In the genomic region with DNA sequence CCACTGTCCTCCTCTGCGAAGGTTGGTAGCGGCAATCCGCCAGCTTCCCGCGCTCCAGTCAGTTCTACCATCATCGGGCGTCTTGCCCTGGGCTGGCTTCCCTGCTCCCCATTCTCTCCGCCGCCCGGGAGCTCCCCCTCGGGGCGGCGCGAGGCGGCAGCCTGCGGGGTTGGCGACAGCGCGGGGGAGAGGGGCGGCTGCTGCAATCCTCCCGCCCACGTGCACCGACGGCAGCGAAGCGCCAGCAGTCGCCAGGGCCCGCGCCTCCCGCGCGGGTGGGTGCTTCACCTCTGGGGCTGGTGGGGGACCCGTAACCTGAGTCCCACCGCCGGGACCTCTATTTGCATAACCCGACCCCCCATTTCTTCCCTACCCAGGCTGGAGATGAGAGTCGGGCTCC, we compare ENCODE assay signal across 8 mouse cellular contexts. TPM values are rescaled to one million over a fixed set of nuclear protein-coding genes. Genes with fewer than 3 reads are reported as not detected.
DNase-seq lines count a peak whose midpoint lies in the region; ATAC-seq lines count a peak whose summit lies in the region.

A gene (plus strand): TSS at position 220 of the 400 bp plus-strand sequence.

- no peak within 1 kb of the TSS for H3K27ac ChIP-seq in heart, embryonic 13.5 days (replicated peaks)
- H3K27ac ChIP-seq in limb, embryonic 12.5 days: no peak within 1 kb of the TSS

- H3K36me3 ChIP-seq in heart, embryonic 13.5 days: no peaks in the 10 kb centered on the region
- no peaks in the 10 kb centered on the region for H3K36me3 ChIP-seq in limb, embryonic 12.5 days

- no peak for ATAC-seq in heart, embryonic 13.5 days (ENCODE audit: extremely low read depth, insufficient number of reproducible peaks, low FRiP score, low TSS enrichment)
- no peak for ATAC-seq in limb, embryonic 12.5 days (ENCODE audit: insufficient number of reproducible peaks, insufficient read depth, low FRiP score, low TSS enrichment, low read depth)
- ATAC-seq in erythroid progenitor cell, adult 5-6 weeks (replicated peaks; ENCODE audit: low FRiP score, poor library complexity, severe bottlenecking): no peak

- WGBS in heart, embryonic 13.5 days: under 1% methylated on average over 34 of the region's 37 CpGs
- 2% methylated on average over 35 of the region's 37 CpGs for whole genome bisulfite sequencing in limb, embryonic 12.5 days

- H3K4me1 ChIP-seq in heart, embryonic 13.5 days: peaks cover 37% of the 10 kb centered on the region
- peaks cover 33% of the 10 kb centered on the region for H3K4me1 ChIP-seq in limb, embryonic 12.5 days (replicated peaks)

- DNase-seq in heart, adult 11 months: peak; percentile 92
- DNase-seq in heart, adult 8-10 months (ENCODE audit: low spot score): no peak
- DNase-seq in CD8-positive naive resting alpha-beta T cell, adult 2 months (ENCODE audit: low read depth in 2 of 2, low spot score in 2 of 2): peak; percentile 39 to 42
- peak; percentile 51 to 61 for DNase-seq in cerebellum, postnatal 10 days
- peak; percentile 46 for DNase-seq in neural tube, embryonic 10.5 days (ENCODE audit: extremely low spot score, low spot score)

- H3K9ac ChIP-seq in heart, embryonic 13.5 days: peak within 1 kb of the TSS; percentile 81
- peak within 1 kb of the TSS; percentile 35; the same call in 1 of the 2 replicates for H3K9ac ChIP-seq in limb, embryonic 12.5 days (replicated peaks)

- peak within 1 kb of the TSS; percentile 98 for H3K4me2 ChIP-seq in heart, embryonic 13.5 days
- peak within 1 kb of the TSS; percentile 99 for H3K4me2 ChIP-seq in limb, embryonic 12.5 days

- H3K9me3 ChIP-seq in heart, embryonic 13.5 days: no peaks in the 10 kb centered on the region
- no peaks in the 10 kb centered on the region for H3K9me3 ChIP-seq in limb, embryonic 12.5 days

- peak within 1 kb of the TSS; percentile 68 for H3K4me3 ChIP-seq in heart, embryonic 13.5 days
- H3K4me3 ChIP-seq in limb, embryonic 12.5 days (replicated peaks): peak within 1 kb of the TSS; percentile 51

- peaks cover 88% of the 10 kb centered on the region for H3K27me3 ChIP-seq in heart, embryonic 13.5 days (replicated peaks)
- H3K27me3 ChIP-seq in limb, embryonic 12.5 days: peaks cover 85% of the 10 kb centered on the region

RNA-seq across cellular contexts. Expression of the gene that starts here (rescaled TPM):
- under 1 TPM; 0.19 to 0.98 (median 0.59) TPM for total RNA-seq in heart, adult 8-10 months (2022)
- polyA plus RNA-seq in heart, embryonic 13.5 days (2015; fragmentation: Nextera tagmentation; extraction: Ambion mirVana): 0.73 and 1.4 TPM in 2 replicates
- polyA plus RNA-seq in limb, embryonic 12.5 days (2016; fragmentation: Nextera tagmentation; extraction: Ambion mirVana): 0.19 and 0.24 TPM in 2 replicates
- not detected in 2 replicates for total RNA-seq in erythroid progenitor cell, adult 5-6 weeks (2015; ENCODE audit: low replicate concordance)
- 1.4 and 4.7 TPM in 2 replicates for total RNA-seq in erythroid progenitor cell, adult 5-6 weeks (2017; ENCODE audit: low replicate concordance)
